Mouse (Mus musculus): ENCODE data around the gene Plekhb1.

The Plekhb1 gene

GRCm38 (mm10) chr7:100658093-100658578, 4.1 kb downstream of the Plekhb1 start:
- in situ Hi-C loops (cut with MboI; ENCODE audit: low sequenced_read_pairs) = no loop called here

- in situ Hi-C loops (cut with MboI; ENCODE audit: low sequenced_read_pairs) = no loop called here
These were observed 5.5 kb downstream of the Plekhb1 start for GRCm38 (mm10) chr7:100656739-100657138.

GRCm38 (mm10) chr7:100654441-100654840, 7.8 kb downstream of the Plekhb1 start:
- in situ Hi-C loops (cut with MboI; ENCODE audit: low sequenced_read_pairs) = no loop called here

DNA sequence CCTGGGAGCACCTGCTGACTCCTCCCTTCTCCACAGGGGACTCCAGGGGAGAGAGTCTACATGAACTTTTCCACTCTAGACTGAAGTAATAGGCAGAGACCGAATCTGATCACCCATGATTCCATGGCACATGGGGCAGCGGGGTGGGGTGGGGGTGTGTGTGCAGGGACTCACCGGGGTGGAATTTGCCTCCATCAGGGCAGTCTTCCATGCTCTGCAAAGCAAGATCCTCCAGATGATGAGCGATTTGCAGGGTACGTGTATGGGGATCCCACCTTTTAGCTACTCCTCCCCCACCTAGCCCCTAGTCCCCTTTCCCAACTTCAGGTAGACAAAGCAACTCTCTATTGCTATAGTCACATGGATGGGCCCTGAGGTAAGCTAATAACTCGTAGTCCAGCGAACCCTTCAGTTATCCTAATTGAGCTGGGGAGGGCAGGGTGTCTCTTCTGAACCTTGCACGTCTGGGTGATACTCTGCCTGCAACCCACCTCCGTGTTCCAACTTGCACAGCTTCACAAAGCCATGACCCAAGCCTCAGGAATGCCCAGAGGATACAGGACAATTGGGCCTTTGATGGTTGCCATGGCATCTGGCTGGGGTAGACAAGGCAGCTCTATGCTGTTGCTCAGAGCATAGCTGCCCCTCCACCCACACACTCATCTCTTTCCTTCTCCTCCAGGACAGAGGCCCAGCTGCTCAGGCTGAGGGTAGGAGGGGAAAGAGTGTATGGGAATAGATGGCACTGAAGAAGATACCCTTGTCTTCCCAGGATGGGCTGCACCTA, 8.5 kb downstream of the Plekhb1 start:
- in situ Hi-C loops (cut with MboI; ENCODE audit: low sequenced_read_pairs) = no loop called here

- in situ Hi-C loops (cut with MboI; ENCODE audit: low sequenced_read_pairs) = no loop called here
These were observed 11.2 kb downstream of the Plekhb1 start for GRCm38 (mm10) chr7:100651011-100651410.

- in situ Hi-C loops (cut with MboI; ENCODE audit: low sequenced_read_pairs) = no loop called here
These were observed 11.8 kb downstream of the Plekhb1 start for GRCm38 (mm10) chr7:100650421-100650820.

DNA sequence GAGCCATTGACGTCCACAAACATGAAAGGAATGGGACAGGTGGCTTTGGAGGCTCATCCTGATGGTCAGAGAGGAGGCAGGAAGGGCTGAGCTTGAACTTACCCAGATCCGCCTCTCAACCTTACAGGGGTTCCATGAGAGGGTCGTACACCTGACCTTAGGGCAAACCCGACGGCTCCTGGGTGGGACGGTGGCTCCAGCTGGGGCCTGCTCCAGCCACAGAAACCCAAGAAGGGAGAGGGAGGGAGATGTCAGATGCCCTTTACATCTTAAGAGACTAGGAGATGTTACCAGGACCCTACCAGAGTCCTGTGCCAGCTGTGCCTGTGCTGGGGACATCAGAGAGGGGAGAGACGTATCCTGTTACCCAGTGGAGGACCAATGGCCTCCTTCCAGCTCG, 12.4 kb downstream of the Plekhb1 start:
- in situ Hi-C loops (cut with MboI; ENCODE audit: low sequenced_read_pairs) = no loop called here

DNA sequence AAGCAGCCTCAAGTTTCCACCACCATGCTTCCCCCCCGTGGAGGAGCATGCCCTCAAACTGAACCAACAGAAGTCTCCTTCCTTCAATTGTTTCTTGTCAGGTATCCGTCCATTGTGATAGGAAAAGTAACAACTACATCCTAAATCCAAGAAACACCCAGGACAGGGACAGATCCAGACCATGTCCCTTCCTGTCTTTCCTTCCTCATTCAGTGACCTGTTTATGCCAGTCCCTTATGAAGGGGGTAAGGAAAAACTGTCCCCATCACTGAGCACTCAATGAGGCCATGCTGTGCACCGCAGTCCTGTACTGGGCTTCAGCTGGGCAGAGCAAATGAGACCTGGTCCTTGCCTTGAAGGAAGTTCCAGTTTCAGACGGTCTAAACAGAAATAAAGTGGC, 13.1 kb downstream of the Plekhb1 start:
- in situ Hi-C loops (cut with MboI; ENCODE audit: low sequenced_read_pairs) = no loop called here

DNA sequence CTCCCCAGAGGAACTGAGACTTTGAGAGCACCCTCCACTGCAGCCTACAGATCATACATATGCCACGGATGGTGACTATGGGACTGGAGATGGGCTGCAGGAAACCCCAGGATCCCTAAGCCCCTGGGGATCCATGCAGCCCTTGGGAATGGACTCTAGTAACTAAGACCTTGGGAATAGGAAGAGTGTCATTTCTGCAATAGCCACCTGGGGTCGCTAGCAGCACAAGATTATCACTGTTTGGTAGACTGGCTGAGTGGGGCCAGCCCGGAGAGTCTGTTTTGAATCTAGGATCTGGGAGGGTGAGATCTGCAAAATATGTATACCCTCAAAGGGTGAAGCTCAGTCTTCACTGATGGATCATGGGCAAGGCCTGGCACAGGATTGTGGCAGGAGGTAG, 17.1 kb downstream of the Plekhb1 start:
- in situ Hi-C loops (cut with MboI; ENCODE audit: low sequenced_read_pairs) = no loop called here

- in situ Hi-C loops (cut with MboI; ENCODE audit: low sequenced_read_pairs) = no loop called here
These were observed 19.8 kb downstream of the Plekhb1 start for GRCm38 (mm10) chr7:100642413-100642812.

DNA sequence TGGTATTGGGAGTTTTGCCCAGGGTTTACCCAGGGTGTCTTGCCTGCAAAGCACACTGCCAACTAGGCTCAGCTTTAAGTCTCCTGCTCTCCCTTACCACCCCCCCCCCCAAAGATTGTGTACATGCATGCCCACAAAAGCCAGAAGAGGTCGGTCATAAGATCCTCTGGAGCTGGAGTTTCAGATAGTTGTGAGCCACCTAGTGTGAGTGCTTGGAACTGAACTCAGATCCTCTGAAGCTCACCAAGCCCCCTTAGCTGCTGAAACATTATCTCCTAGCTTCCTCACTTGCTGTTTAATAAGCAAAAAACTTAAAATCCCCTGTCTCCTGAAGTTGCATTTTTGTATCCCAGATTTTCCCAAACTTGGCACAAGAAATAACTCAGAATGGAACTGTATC, 24.6 kb downstream of the Plekhb1 start:
- in situ Hi-C loops (cut with MboI; ENCODE audit: low sequenced_read_pairs) = no loop called here

DNA sequence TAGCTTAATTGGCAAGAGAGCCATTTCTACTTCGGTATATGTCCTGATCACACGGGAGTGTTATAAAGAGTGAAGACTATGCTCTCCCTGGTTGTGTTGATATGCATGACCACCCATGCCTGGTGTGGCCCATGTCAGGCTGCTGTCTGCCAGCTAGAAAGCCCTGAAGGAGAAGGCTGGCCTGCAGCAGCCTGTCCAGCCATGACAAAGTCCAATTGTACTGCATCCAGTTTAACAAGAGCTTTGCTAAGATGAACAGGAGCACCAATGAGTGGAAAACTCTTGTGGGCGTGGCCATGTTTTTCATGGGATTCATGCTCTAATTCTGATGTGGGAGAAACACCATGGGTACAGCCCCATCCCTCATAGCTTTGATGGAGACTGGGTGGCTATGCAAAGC, 37.7 kb downstream of the Plekhb1 start:
- in situ Hi-C loops (cut with MboI; ENCODE audit: low sequenced_read_pairs) = no loop called here

- in situ Hi-C loops (cut with MboI; ENCODE audit: low sequenced_read_pairs) = no loop called here
These were observed 39.9 kb downstream of the Plekhb1 start for GRCm38 (mm10) chr7:100622277-100622676.

GRCm38 (mm10) chr7:100616121-100616857, 45.9 kb downstream of the Plekhb1 start:
- in situ Hi-C loops (cut with MboI; ENCODE audit: low sequenced_read_pairs) = no loop called here

GRCm38 (mm10) chr7:100608910-100609309, 53.3 kb downstream of the Plekhb1 start:
- in situ Hi-C loops (cut with MboI; ENCODE audit: low sequenced_read_pairs) = no loop called here

- in situ Hi-C loops (cut with MboI; ENCODE audit: low sequenced_read_pairs) = no loop called here
These were observed 54.0 kb downstream of the Plekhb1 start, which contains the start of gene Mrpl48 for GRCm38 (mm10) chr7:100608130-100608741. Gene Mrpl48, minus strand, starts transcription at chr7:100608301.

- in situ Hi-C loops (cut with MboI; ENCODE audit: low sequenced_read_pairs) = no loop called here
These were observed 54.7 kb downstream of the Plekhb1 start, which contains the start of gene Rab6a for GRCm38 (mm10) chr7:100607214-100608129. Gene Rab6a, plus strand, starts transcription at chr7:100607410.

GRCm38 (mm10) chr7:100600211-100600610, 62.0 kb downstream of the Plekhb1 start:
- in situ Hi-C loops (cut with MboI; ENCODE audit: low sequenced_read_pairs) = no loop called here

- in situ Hi-C loops (cut with MboI; ENCODE audit: low sequenced_read_pairs) = no loop called here
These were observed 68.9 kb downstream of the Plekhb1 start for GRCm38 (mm10) chr7:100593349-100593748.
